Comparison of ENCODE assay signal across 8 mouse cellular contexts in genomic region chr5:124206481-124207038, GRCm38 (mm10). TPM values are rescaled to one million over a fixed set of nuclear protein-coding genes. Genes with fewer than 3 reads are reported as not detected.
DNase-seq lines count a peak whose midpoint lies in the region; ATAC-seq lines count a peak whose summit lies in the region.
"Had no signal": no experiment of that assay in that cellular context is flagged by ENCODE, and none has a peak within 500 bp of the region (broad histone marks: within the 10 kb centered on the region; RNA-seq: fewer than 3 reads in every experiment).

No protein-coding gene starts in this region.

- 24% methylated on average over 13 of the region's 13 CpGs for WGBS in heart, embryonic 13.5 days
- WGBS in limb, embryonic 12.5 days = 27% methylated on average over 13 of the region's 13 CpGs

- peaks cover 95% of the 10 kb centered on the region for H3K4me1 ChIP-seq in heart, embryonic 13.5 days
- peaks cover 24% of the 10 kb centered on the region for H3K4me1 ChIP-seq in limb, embryonic 12.5 days (replicated peaks)

- peak overlapping the region; percentile 50 for H3K4me2 ChIP-seq in heart, embryonic 13.5 days
- no peak overlapping the region for H3K4me2 ChIP-seq in limb, embryonic 12.5 days

- peak overlapping the region; percentile 98 for H3K27ac ChIP-seq in heart, embryonic 13.5 days (replicated peaks)
- H3K27ac ChIP-seq in limb, embryonic 12.5 days = peak overlapping the region; percentile 59
- H3K27ac ChIP-seq: liver, embryonic 14.5 days had no signal

- DNase-seq in right cerebral cortex, postnatal 4 days = peak; percentile 16
- DNase-seq in right cerebral cortex, adult 2 months (ENCODE audit: low spot score in 2 of 2) = no peak
- peak; percentile 58 for DNase-seq in retina, embryonic 14.5 days (ENCODE audit: low spot score)
- no peak for DNase-seq in cerebellum, postnatal 25 days
- no peak for DNase-seq in urinary bladder, postnatal 14 days (ENCODE audit: low spot score)

- no peak overlapping the region for H3K4me3 ChIP-seq in heart, embryonic 13.5 days
- no peak overlapping the region for H3K4me3 ChIP-seq in limb, embryonic 12.5 days (replicated peaks)

- no peaks in the 10 kb centered on the region for H3K9me3 ChIP-seq in heart, embryonic 13.5 days
- no peaks in the 10 kb centered on the region for H3K9me3 ChIP-seq in limb, embryonic 12.5 days

- peak overlapping the region; percentile 75 for H3K9ac ChIP-seq in heart, embryonic 13.5 days
- no peak overlapping the region for H3K9ac ChIP-seq in limb, embryonic 12.5 days (replicated peaks)
- H3K9ac ChIP-seq: liver, embryonic 14.5 days had no signal

- no peaks in the 10 kb centered on the region for H3K36me3 ChIP-seq in heart, embryonic 13.5 days
- H3K36me3 ChIP-seq in limb, embryonic 12.5 days = no peaks in the 10 kb centered on the region

- peak; percentile 55; the same call in 1 of the 2 replicates for ATAC-seq in heart, embryonic 13.5 days (ENCODE audit: extremely low read depth, insufficient number of reproducible peaks, low FRiP score, low TSS enrichment)
- peak; percentile 76; the same call in 1 of the 2 replicates for ATAC-seq in limb, embryonic 12.5 days (ENCODE audit: insufficient number of reproducible peaks, insufficient read depth, low FRiP score, low TSS enrichment, low read depth)

- H3K27me3 ChIP-seq in heart, embryonic 13.5 days (replicated peaks) = no peaks in the 10 kb centered on the region
- H3K27me3 ChIP-seq in limb, embryonic 12.5 days = no peaks in the 10 kb centered on the region

RNA-seq across cellular contexts. Expression of gene Pitpnm2, which starts 43.0 kb away (rescaled TPM):
- 5.1 and 6.6 TPM in 2 replicates for polyA plus RNA-seq in heart, embryonic 13.5 days (2015; fragmentation: Nextera tagmentation; extraction: Ambion mirVana)
- polyA plus RNA-seq in limb, embryonic 12.5 days (2016; fragmentation: Nextera tagmentation; extraction: Ambion mirVana) = 3.1 and 3.6 TPM in 2 replicates

Comparison
In these comparisons a context has a peak if more than half of its experiments do, and no peak if none do; other contexts are left out.
1. DNase-seq: peak in right cerebral cortex, postnatal 4 days (single experiment) and retina, embryonic 14.5 days (single experiment); none in right cerebral cortex, adult 2 months (0 of 2), cerebellum, postnatal 25 days (0 of 2) and urinary bladder, postnatal 14 days (single experiment).